Mouse (Mus musculus): Measurements from ENCODE around the gene Ghrl.

GRCm38 (mm10) chr6:113742321-113742720, 22.6 kb upstream of the Ghrl start:
- TF ChIP-seq POLR2A (IDR thresholded peaks at IDR 0.05; ENCODE audit: borderline replicate concordance, extremely low read depth, low read depth, low read length): no peak
- no peak for TF ChIP-seq CTCF (IDR thresholded peaks at IDR 0.05; ENCODE audit: insufficient read depth, low read length)

Data from lung, adult 2 months (tissue).